Mouse (Mus musculus) liver, embryonic 12.5 days (tissue): Measurements from ENCODE around the gene Dot1l. TPM values are rescaled to one million over a fixed set of nuclear protein-coding genes. Genes with fewer than 3 reads are reported as not detected.
A peak's percentile ranks its signal among the peaks of the same experiment; 100 is the strongest.

Experiments used
- ATAC-seq: fragments of 200-750 bp; cut with Nextera tagmentation; 2 replicates; pipeline ENCODE4 v1.8.0; 2017; ENCODE audit warnings: moderate number of reproducible peaks, mild to moderate bottlenecking, moderate library complexity
- H3K27ac ChIP-seq: fragments of 300-500 bp; sonication (generic); 2 replicates; pipeline ENCODE4 v1.5.1; 2016; ENCODE audit warnings: mild to moderate bottlenecking
- H3K27me3 ChIP-seq: fragments of 300-500 bp; sonication (generic); replicated peaks from 2 replicates; pipeline ENCODE4 v1.6.1; 2016; ENCODE audit warnings: mild to moderate bottlenecking, moderate library complexity
- H3K36me3 ChIP-seq: fragments of 300-500 bp; sonication (generic); 2 replicates; pipeline ENCODE4 v1.6.1; 2016; ENCODE audit warnings: mild to moderate bottlenecking, moderate library complexity
- H3K4me1 ChIP-seq: fragments of 300-500 bp; sonication (generic); 2 replicates; pipeline ENCODE4 v1.6.1; 2016
- H3K4me2 ChIP-seq: fragments of 300-500 bp; sonication (generic); 2 replicates; pipeline ENCODE4 v1.6.1; 2016; ENCODE audit warnings: mild to moderate bottlenecking, moderate library complexity
- H3K4me3 ChIP-seq: fragments of 300-500 bp; sonication (generic); 2 replicates; pipeline ENCODE4 v1.5.1; 2016; ENCODE audit warnings: mild to moderate bottlenecking, moderate library complexity
- H3K9ac ChIP-seq: fragments of 300-500 bp; sonication (generic); 2 replicates; pipeline ENCODE4 v1.6.1; 2016; ENCODE audit warnings: mild to moderate bottlenecking, moderate library complexity
- H3K9me3 ChIP-seq: fragments of 300-500 bp; sonication (generic); replicated peaks from 2 replicates; pipeline ENCODE4 v1.6.1; 2016; ENCODE audit warnings: mild to moderate bottlenecking, moderate library complexity
- WGBS: fragments of 180-500 bp; shearing (Covaris S2); methylation state at CpG from one replicate; pipeline ENCODE4 v1.1.7; 2016; ENCODE audit not compliant: insufficient replicate concordance; 5-methylcytosine and 5-hydroxymethylcytosine counted together
- polyA plus RNA-seq: library from polyadenylated mRNA; unstranded; fragments of >200 nt; fragmentation: Nextera tagmentation; extraction: Ambion mirVana; gene quantifications from 2 replicates; pipeline ENCODE4 v1.2.1, GENCODE M21; 2016

The Dot1l gene
- polyA plus RNA-seq, 1 experiment from 2014 or later: 15.7 TPM

- H3K4me1 ChIP-seq: peaks cover 59% of the 10 kb centered on the region
- H3K36me3 ChIP-seq: no peaks in the 10 kb centered on the region
- no peak overlapping the region for H3K4me3 ChIP-seq
- peak overlapping the region; percentile 61 for H3K9ac ChIP-seq
- ATAC-seq: peak; percentile 98
- peak overlapping the region; percentile 45 for H3K4me2 ChIP-seq
- 30% methylated on average over 6 of the region's 6 CpGs for WGBS
- no peaks in the 10 kb centered on the region for H3K9me3 ChIP-seq
- H3K27ac ChIP-seq: peak overlapping the region; percentile 95
- 0 out of 2 replicates have a peak, but pooled peaks cover 4% of the 10 kb centered on the region for H3K27me3 ChIP-seq
These were observed 63.7 kb downstream of the Dot1l start for GRCm38 (mm10) chr10:80818599-80819281.

- Histone ChIP-seq H3K9me3 (no peaks in the 10 kb centered on the region), H3K4me2 (peak overlapping the region; percentile 45), H3K27me3 (0 out of 2 replicates have a peak, but pooled peaks cover 2% of the 10 kb centered on the region), H3K4me3 (no peak overlapping the region), H3K27ac (peak overlapping the region; percentile 95), H3K9ac (peak overlapping the region; percentile 61), H3K36me3 (no peaks in the 10 kb centered on the region), H3K4me1 (peaks cover 65% of the 10 kb centered on the region)
- 54% methylated on average over 3 of the region's 3 CpGs for WGBS
- no peak for ATAC-seq
These were observed 64.4 kb downstream of the Dot1l start for GRCm38 (mm10) chr10:80819406-80819805.

DNA sequence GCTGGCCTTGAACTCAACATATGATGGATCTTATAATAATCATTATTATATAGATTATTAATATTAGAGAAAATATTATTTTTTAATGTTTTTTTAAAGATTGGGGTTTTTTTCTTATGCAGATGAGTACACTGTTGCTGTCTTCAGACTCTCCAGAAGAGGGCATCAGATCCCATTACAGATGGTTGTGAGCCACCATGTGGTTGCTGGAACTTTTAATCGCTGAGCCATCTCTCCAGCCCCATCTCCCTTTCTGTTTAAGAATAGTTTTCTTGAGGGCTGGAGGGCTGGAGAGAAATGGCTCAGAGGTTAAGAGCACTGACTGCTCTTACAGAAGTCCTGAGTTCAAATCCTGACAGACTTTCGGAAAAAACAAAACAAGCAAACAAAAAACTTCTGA lies 67.0 kb downstream of the Dot1l start:
- no peaks in the 10 kb centered on the region for H3K27me3 ChIP-seq
- H3K4me1 ChIP-seq: peaks cover 77% of the 10 kb centered on the region
- no peaks in the 10 kb centered on the region for H3K9me3 ChIP-seq
- no peak overlapping the region for H3K4me3 ChIP-seq
- peak overlapping the region; percentile 18; the same call in 1 of the 2 replicates for H3K4me2 ChIP-seq
- 39% methylated on average over 2 of the region's 2 CpGs for WGBS
- H3K36me3 ChIP-seq: no peaks in the 10 kb centered on the region
- no peak for ATAC-seq
- peak overlapping the region; percentile 27; the same call in 1 of the 2 replicates for H3K9ac ChIP-seq
- peak overlapping the region; percentile 82 for H3K27ac ChIP-seq

GRCm38 (mm10) chr10:80822528-80822927 lies 67.5 kb downstream of the Dot1l start:
- no peak for ATAC-seq
- WGBS: 74% methylated on average over 5 of the region's 5 CpGs
- Histone ChIP-seq H3K4me2 (peak overlapping the region; percentile 18; the same call in 1 of the 2 replicates), H3K9ac (peak overlapping the region; percentile 27; the same call in 1 of the 2 replicates), H3K9me3 (no peaks in the 10 kb centered on the region), H3K4me3 (no peak overlapping the region), H3K36me3 (peaks cover 2% of the 10 kb centered on the region), H3K27me3 (no peaks in the 10 kb centered on the region), H3K27ac (peak overlapping the region; percentile 82), H3K4me1 (peaks cover 77% of the 10 kb centered on the region)

GRCm38 (mm10) chr10:80823316-80823715 lies 68.3 kb downstream of the Dot1l start:
- 68% methylated on average over 1 of the region's 1 CpGs for WGBS

DNA sequence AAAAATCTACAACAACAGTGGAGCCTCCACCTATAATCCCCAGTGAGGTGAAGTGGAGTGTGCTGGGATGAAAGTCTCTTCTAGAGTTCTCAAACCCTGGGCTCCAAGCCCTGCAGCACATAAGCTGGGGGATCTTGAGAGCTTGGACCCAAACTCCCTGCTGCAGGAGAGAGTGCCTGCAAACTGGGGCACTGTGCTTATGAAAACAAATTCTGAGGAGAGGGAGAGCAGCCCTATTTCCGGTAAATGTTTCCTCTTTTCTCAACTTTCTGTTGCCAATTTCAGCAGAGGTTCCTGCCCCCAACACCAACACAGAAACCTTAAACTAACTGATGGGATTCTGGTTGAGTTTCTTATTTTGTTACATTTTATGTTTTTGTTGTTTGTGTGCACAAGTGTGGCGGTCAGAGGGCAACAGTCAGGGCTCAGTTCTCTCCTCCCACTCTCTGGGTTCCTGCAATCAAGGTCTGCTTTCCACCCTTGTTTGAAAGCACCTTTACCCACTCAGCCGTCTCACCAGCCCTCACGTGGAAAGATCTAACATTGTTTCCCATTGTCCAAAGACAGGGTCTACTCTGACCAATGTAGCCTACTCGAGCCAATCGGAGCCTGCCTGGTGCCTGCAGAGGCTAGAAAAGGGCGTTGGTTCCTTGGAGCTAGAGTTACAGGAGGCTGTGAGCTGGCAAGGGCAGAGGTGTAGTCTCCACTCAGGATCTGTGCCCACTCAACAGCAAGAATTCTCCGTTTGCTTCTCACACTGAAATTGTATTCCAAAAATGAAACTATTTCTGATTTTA lies 69.0 kb downstream of the Dot1l start:
- Histone ChIP-seq H3K4me1 (peaks cover 75% of the 10 kb centered on the region), H3K36me3 (peaks cover 16% of the 10 kb centered on the region), H3K27ac (peak overlapping the region; percentile 96), H3K4me2 (peak overlapping the region; percentile 35), H3K4me3 (no peak overlapping the region), H3K9me3 (no peaks in the 10 kb centered on the region), H3K9ac (peak overlapping the region; percentile 33; the same call in 1 of the 2 replicates), H3K27me3 (no peaks in the 10 kb centered on the region)
- ATAC-seq: no peak
- WGBS: 44% methylated on average over 8 of the region's 8 CpGs

More at GRCm38 (mm10) chr10:80823316-80823715, 68.3 kb downstream of the Dot1l start:
- peaks cover 10% of the 10 kb centered on the region for H3K36me3 ChIP-seq
- H3K27me3 ChIP-seq: no peaks in the 10 kb centered on the region
- H3K9ac ChIP-seq: no peak overlapping the region
- peak overlapping the region; percentile 96 for H3K27ac ChIP-seq
- no peaks in the 10 kb centered on the region for H3K9me3 ChIP-seq
- no peak overlapping the region for H3K4me2 ChIP-seq
- H3K4me3 ChIP-seq: no peak overlapping the region
- H3K4me1 ChIP-seq: peaks cover 78% of the 10 kb centered on the region
- ATAC-seq: no peak

- peaks cover 24% of the 10 kb centered on the region for H3K36me3 ChIP-seq
- no peak overlapping the region for H3K4me3 ChIP-seq
- 41% methylated on average over 2 of the region's 2 CpGs for WGBS
- ATAC-seq: no peak
- H3K27me3 ChIP-seq: no peaks in the 10 kb centered on the region
- H3K4me2 ChIP-seq: peak overlapping the region; percentile 69; the same call in 1 of the 2 replicates
- H3K9ac ChIP-seq: peak overlapping the region; percentile 52; the same call in 1 of the 2 replicates
- H3K9me3 ChIP-seq: no peaks in the 10 kb centered on the region
- H3K27ac ChIP-seq: peak overlapping the region; percentile 96
- peaks cover 75% of the 10 kb centered on the region for H3K4me1 ChIP-seq
These were observed 69.8 kb downstream of the Dot1l start for GRCm38 (mm10) chr10:80824827-80825226.

GRCm38 (mm10) chr10:80826151-80827062 lies 71.4 kb downstream of the Dot1l start, which contains the start of gene Oaz1:
Oaz1 (plus strand) TSS chr10:80826656.
- peak within 1 kb of the TSS; percentile 95 for H3K9ac ChIP-seq
- under 1% methylated on average over 77 of the region's 82 CpGs for WGBS
- H3K9me3 ChIP-seq: no peaks in the 10 kb centered on the region
- ATAC-seq: peak; percentile 94
- H3K27ac ChIP-seq: peak within 1 kb of the TSS; percentile 96
- peak within 1 kb of the TSS; percentile 84 for H3K4me3 ChIP-seq
- peaks cover 34% of the 10 kb centered on the region for H3K36me3 ChIP-seq
- H3K4me2 ChIP-seq: peak within 1 kb of the TSS; percentile 94
- peaks cover 82% of the 10 kb centered on the region for H3K4me1 ChIP-seq
- no peaks in the 10 kb centered on the region for H3K27me3 ChIP-seq

GRCm38 (mm10) chr10:80827063-80827869 lies 72.3 kb downstream of the Dot1l start:
- 7% methylated on average over 29 of the region's 29 CpGs for WGBS
- H3K27me3 ChIP-seq: peaks cover 6% of the 10 kb centered on the region; the same call in 1 of the 2 replicates
- peak overlapping the region; percentile 84 for H3K4me3 ChIP-seq
- H3K9me3 ChIP-seq: no peaks in the 10 kb centered on the region
- H3K4me1 ChIP-seq: peaks cover 77% of the 10 kb centered on the region
- ATAC-seq: no peak
- H3K27ac ChIP-seq: peak overlapping the region; percentile 96
- peak overlapping the region; percentile 95 for H3K9ac ChIP-seq
- H3K36me3 ChIP-seq: peaks cover 34% of the 10 kb centered on the region
- peak overlapping the region; percentile 94 for H3K4me2 ChIP-seq

DNA sequence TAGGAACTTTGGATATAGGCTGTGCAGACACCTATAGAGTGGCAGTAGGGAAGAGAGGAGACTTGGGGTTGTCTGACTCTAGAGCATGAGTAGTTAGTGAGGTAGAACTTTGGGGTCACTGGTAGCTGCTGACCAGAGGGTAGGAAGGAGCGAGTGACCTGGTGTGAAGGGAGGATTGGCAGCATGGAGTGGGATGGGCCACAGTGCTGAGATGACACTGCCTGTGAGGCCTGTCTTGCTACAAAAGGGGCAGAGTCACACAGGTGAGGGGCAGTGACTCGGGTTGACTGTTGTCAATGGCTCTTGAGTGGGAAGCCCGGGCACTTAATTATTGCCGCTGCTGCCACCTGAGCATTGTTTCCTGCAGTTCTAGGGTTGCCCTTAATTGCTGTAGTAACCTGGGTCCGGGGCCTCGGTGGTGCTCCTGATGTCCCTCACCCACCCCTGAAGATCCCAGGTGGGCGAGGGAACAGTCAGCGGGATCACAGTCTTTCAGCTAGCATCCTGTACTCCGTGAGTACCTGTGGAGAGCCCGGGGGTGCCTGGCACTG lies 72.9 kb downstream of the Dot1l start:
- Histone ChIP-seq H3K4me3 (peak overlapping the region; percentile 84), H3K27me3 (peaks cover 13% of the 10 kb centered on the region), H3K9me3 (no peaks in the 10 kb centered on the region), H3K9ac (peak overlapping the region; percentile 95), H3K4me2 (peak overlapping the region; percentile 94), H3K27ac (peak overlapping the region; percentile 96), H3K4me1 (peaks cover 70% of the 10 kb centered on the region), H3K36me3 (peaks cover 34% of the 10 kb centered on the region)
- 83% methylated on average over 10 of the region's 10 CpGs for WGBS
- no peak for ATAC-seq
